Mouse (Mus musculus): ENCODE data around the gene Speg. TPM values are rescaled to one million over a fixed set of nuclear protein-coding genes. Genes with fewer than 3 reads are reported as not detected.

Speg gene
- 10 to 100 TPM in 1 of 2 experiments, 1 to 10 TPM in 1; 7.3 to 31.3 TPM for polyA plus RNA-seq (2012; fragmentation: generic; extraction: Trizol)

GRCm38 (mm10) chr1:75374950-75375936 lies at the start of gene Speg:
TSS of gene Speg (plus strand) at chr1:75375297.

GRCm38 (mm10) chr1:75360112-75361031 lies 14.7 kb upstream of the Speg start, which contains the start of gene Des:
TSS of gene Des (plus strand) at chr1:75360329.

DNA sequence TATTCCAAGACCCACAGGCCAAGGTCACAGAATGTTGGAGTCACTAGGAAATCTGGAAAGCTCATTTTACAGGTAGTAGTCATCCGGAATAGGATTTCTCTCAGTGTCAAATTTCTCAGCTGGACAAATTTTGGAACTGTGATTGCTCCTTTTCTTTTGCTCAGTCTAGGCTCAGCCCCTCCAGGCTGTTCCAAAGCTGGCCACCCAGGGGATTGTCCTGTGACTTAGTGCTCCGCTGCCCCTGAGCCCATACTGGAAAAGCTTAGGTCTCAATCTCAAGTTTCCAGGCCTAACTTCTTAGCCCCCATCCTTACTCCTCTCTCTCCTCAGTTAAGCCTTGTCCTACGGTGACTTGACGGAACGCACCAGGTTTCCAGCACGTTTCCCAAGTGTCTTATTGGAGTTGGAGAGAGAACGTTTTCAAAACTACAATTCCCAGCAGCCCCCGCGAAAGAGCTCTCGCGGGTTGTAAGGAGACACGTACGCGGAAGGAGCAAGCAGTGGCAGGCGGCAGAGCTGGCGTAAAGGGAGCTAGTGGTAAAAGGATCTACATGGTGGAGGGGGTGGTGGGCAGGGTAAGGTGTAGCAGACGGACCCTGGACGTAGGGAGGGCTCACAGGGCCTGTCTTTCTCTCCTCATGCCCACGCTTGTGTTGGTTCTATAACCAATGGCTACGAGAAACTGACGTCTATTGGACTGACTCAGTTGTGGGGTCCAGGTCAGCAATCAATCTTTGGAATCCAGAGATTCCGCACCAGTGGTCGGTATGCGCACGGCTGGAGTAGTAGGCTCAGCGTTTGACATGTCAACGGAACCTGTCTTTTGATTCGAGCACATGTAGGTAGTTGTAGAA lies 60.6 kb downstream of the Speg start, which contains the start of gene Gmppa:
Gmppa (plus strand) TSS at position 456 of the 854 bp plus-strand sequence.

GRCm38 (mm10) chr1:75450314-75451005 lies 75.4 kb downstream of the Speg start, which contains the start of gene Asic4:
TSS of gene Asic4 (plus strand) at chr1:75450436.

DNA sequence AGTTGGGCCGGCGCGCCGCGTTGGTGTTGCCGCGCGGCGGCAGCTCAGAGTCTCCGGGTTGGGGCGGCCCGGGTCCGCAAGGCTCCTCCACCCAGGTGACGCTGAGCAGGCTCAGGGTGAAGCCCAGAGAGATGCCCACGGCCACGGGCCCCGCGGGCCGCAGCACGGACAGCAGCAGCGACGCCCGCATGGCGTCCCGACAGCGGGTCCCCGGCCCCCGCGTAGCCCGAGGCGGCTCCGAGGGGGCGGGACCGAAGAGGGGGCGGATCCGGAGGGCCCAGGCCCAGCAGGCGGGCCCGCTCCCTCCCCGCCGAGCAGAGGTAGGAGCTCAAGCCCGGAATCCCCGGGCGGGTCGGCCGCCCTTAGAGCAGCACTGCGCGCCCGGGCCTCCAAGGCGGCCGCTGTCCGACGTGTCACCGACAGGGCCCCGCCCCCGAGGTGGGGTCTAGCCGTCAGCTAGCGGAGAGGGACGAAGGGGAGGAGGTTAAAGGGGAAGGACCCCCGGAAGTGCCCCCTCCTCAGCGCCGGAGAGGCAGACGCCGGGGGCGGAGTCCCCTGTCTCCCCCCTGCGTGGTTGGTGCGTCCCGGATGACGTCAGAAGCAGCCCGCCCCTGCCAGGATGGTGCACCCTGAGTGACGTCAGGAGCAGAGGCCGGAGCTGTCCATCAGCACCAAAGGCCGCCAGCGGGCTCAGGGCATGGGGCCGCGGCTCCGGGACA lies 104.0 kb downstream of the Speg start, which contains the start of the genes Chpf and Tmem198:
Chpf (minus strand) TSS at position 392 of the 719 bp plus-strand sequence.
Tmem198 (plus strand) TSS at position 617 of the 719 bp plus-strand sequence.

Other genes starting within 250 kb of the Speg start
- gene Slc23a3, start 241.4 kb upstream of the Speg start, polyA plus RNA-seq (2012; fragmentation: generic; extraction: Trizol), result under 1 TPM; 0.01 to 0.46 TPM
- gene Cnppd1, start 232.6 kb upstream of the Speg start, polyA plus RNA-seq (2012; fragmentation: generic; extraction: Trizol), result 10 to 100 TPM; 21.7 to 39.3 TPM
- 10 to 100 TPM; 41.2 to 57.7 TPM for gene Retreg2, start 232.5 kb upstream of the Speg start, polyA plus RNA-seq (2012; fragmentation: generic; extraction: Trizol)
- 10 to 100 TPM; 35.1 to 38.6 TPM for gene Zfand2b, start 206.7 kb upstream of the Speg start, polyA plus RNA-seq (2012; fragmentation: generic; extraction: Trizol)
- gene Abcb6, start 194.9 kb upstream of the Speg start, polyA plus RNA-seq (2012; fragmentation: generic; extraction: Trizol), result 10 to 100 TPM in 1 of 2 experiments, 1 to 10 TPM in 1; 8.1 to 19.2 TPM
- 1 to 10 TPM; 3.5 to 6.8 TPM for gene Ankzf1, start 183.1 kb upstream of the Speg start, polyA plus RNA-seq (2012; fragmentation: generic; extraction: Trizol)
- gene Atg9a, start 183.1 kb upstream of the Speg start, polyA plus RNA-seq (2012; fragmentation: generic; extraction: Trizol), result 10 to 100 TPM; 13.1 to 26.6 TPM
- 1 to 10 TPM in 1 of 2 experiments, under 1 TPM in 1; 0.15 to 7.5 TPM for gene Glb1l, start 164.5 kb upstream of the Speg start, polyA plus RNA-seq (2012; fragmentation: generic; extraction: Trizol)
- 100 to 1,000 TPM in 1 of 2 experiments, 10 to 100 TPM in 1; 77.1 to 116 TPM for gene Stk16, start 164.5 kb upstream of the Speg start, polyA plus RNA-seq (2012; fragmentation: generic; extraction: Trizol)
- 100 to 1,000 TPM in 1 of 2 experiments, 1 to 10 TPM in 1; 6.5 to 102 TPM for gene Tuba4a, start 155.4 kb upstream of the Speg start, polyA plus RNA-seq (2012; fragmentation: generic; extraction: Trizol)
- gene A630095N17Rik, start 143.2 kb upstream of the Speg start, polyA plus RNA-seq (2012; fragmentation: generic; extraction: Trizol), result not detected
- gene Dnajb2, start 138.9 kb upstream of the Speg start, polyA plus RNA-seq (2012; fragmentation: generic; extraction: Trizol), result 10 to 100 TPM; 17.9 to 34.8 TPM
- under 1 TPM; 0.26 to 0.82 TPM for gene Ptprn, start 110.8 kb upstream of the Speg start, polyA plus RNA-seq (2012; fragmentation: generic; extraction: Trizol)
- not detected for gene Resp18, start 96.9 kb upstream of the Speg start, polyA plus RNA-seq (2012; fragmentation: generic; extraction: Trizol)
- 100 to 1,000 TPM in 1 of 2 experiments, 10 to 100 TPM in 1; 81.6 to 131 TPM for gene Dnpep, start 57.3 kb upstream of the Speg start, polyA plus RNA-seq (2012; fragmentation: generic; extraction: Trizol)
- 1 to 10 TPM; 1.0 to 1.3 TPM for gene Des, start 15.0 kb upstream of the Speg start, polyA plus RNA-seq (2012; fragmentation: generic; extraction: Trizol)
- gene Gmppa, start 60.6 kb downstream of the Speg start, polyA plus RNA-seq (2012; fragmentation: generic; extraction: Trizol), result 100 to 1,000 TPM in 1 of 2 experiments, 10 to 100 TPM in 1; 59.9 to 119 TPM
- under 1 TPM in 1 of 2 experiments, not detected in 1; 0.04 TPM for gene Asic4, start 75.1 kb downstream of the Speg start, polyA plus RNA-seq (2012; fragmentation: generic; extraction: Trizol)
- 100 to 1,000 TPM in 1 of 2 experiments, 10 to 100 TPM in 1; 40.9 to 104 TPM for gene Chpf, start 104.0 kb downstream of the Speg start, polyA plus RNA-seq (2012; fragmentation: generic; extraction: Trizol)
- 1 to 10 TPM in 1 of 2 experiments, under 1 TPM in 1; 0.25 to 1.3 TPM for gene Tmem198, start 104.2 kb downstream of the Speg start, polyA plus RNA-seq (2012; fragmentation: generic; extraction: Trizol)
- gene Obsl1, start 131.2 kb downstream of the Speg start, polyA plus RNA-seq (2012; fragmentation: generic; extraction: Trizol), result 10 to 100 TPM; 20.0 to 73.7 TPM
- 1 to 10 TPM in 1 of 2 experiments, under 1 TPM in 1; 0.47 to 6.2 TPM for gene Inha, start 131.8 kb downstream of the Speg start, polyA plus RNA-seq (2012; fragmentation: generic; extraction: Trizol)
- 1 to 10 TPM; 4.5 to 9.4 TPM for gene Stk11ip, start 146.2 kb downstream of the Speg start, polyA plus RNA-seq (2012; fragmentation: generic; extraction: Trizol)
- 1 to 10 TPM; 1.3 to 8.9 TPM for gene Slc4a3, start 171.0 kb downstream of the Speg start, polyA plus RNA-seq (2012; fragmentation: generic; extraction: Trizol)

All from C3H10T1/2 (cell line).